Mouse (Mus musculus): Measurements from ENCODE around the gene Ube3b. TPM values are rescaled to one million over a fixed set of nuclear protein-coding genes. Genes with fewer than 3 reads are reported as not detected.

The Ube3b gene
- total RNA-seq, 2 experiments from 2014 or later: 74.7 to 88.0 TPM

DNA sequence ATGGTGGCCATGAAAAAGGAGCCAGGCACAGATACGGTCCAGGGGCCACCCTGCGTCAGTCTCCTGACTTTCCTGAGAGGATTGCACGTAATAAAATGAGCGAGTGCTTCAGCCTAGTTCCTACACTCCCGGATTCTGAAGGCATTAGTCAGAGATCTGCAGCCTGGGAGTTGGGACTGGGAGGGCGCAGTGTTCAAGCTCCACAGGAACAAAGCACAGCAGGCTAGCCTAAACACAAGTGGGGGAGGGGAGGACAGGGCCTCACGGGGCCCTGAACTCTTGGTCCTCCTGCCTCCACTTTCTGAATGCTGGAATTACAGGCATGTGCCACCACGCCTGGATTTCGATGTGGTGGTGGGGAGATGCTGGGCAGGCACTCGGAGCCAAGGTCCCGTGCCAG is 7.8 kb upstream of the Ube3b start:
- DNase-seq (ENCODE audit: low spot score in 2 of 2): no peak
- intact Hi-C loops (cut with DNase I): no loop called here

DNA sequence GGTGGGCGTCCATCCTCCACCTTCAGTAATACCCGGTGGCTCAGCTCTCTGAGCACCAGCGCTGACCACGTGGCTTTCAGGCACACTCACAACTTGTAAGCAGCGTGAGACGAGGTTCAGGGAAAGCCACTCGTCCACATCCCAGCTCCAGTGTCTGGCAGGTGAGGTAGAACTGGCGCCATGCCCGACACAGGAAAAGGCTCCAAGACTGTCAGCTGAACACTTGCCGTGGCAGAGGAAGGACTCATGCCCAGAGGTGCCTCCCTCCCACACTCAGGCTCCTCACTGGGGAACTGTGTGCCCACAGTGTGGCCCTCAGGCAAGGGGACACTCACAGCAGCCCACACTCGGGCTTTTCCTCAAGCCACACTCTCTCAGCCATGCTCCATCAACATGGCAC is 7.2 kb upstream of the Ube3b start:
- DNase-seq (ENCODE audit: low spot score in 2 of 2): no peak
- intact Hi-C loops (cut with DNase I): no loop called here

DNA sequence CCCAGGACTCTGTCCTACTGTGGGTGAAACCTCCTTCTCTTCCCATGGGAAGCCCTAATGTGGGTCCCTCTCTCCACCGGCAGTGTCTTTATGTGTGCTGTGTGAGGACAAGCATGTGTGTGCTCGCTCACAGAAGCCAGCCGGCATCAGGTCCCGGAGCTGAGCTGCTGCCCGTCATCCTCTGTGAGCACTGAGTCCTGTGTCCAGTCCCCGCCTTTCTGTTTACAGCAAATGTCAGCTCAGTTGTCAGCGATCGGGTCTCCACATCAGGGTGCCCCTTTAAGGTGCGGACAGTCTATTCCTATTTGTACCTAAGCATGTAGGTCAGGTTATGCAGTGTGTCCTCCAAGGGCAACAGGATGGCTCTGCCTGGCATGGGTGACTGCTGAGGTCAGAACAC is 6.8 kb upstream of the Ube3b start:
- no peak for DNase-seq (ENCODE audit: low spot score in 2 of 2)
- intact Hi-C loops (cut with DNase I): no loop called here

DNA sequence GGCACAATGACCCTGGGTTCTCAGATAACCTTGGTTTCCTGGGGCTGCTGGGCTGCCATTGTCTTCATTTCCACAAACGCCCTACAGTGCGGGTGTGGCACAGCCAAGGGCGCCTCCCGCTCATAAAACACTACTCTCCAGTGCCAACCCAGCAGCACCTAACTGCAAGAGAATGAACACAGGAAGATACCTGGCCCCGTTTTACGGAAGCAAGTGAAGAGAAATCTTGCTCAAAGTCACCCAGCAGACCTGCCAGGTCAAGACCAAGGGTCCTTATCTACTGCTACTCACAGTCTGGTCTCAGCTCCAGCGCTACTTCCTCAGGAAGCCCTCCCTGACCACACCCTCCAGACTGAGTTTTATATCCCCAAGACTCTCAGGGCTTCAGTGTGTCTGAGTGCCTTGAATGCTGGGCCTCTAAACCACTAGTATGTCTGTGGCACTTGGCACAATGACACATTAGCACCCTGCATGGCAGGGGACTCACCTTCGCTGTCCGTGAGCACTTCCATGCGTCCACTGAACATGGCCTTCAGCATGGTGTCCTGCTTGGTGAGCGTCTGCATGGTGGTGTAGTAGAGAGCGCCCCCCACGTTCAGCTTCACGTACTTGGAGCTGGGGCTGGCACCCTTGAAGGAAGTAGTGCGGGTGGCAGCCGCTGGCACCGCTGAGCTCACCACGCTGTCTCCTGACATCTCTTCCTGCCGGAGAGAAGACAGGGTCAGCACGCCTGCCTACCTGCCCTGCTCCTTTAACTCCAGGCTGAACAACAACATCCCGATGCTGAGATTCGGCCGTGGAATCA is 5.8 kb upstream of the Ube3b start:
- intact Hi-C loops (cut with DNase I): no loop called here
- no peak for DNase-seq (ENCODE audit: low spot score in 2 of 2)

DNA sequence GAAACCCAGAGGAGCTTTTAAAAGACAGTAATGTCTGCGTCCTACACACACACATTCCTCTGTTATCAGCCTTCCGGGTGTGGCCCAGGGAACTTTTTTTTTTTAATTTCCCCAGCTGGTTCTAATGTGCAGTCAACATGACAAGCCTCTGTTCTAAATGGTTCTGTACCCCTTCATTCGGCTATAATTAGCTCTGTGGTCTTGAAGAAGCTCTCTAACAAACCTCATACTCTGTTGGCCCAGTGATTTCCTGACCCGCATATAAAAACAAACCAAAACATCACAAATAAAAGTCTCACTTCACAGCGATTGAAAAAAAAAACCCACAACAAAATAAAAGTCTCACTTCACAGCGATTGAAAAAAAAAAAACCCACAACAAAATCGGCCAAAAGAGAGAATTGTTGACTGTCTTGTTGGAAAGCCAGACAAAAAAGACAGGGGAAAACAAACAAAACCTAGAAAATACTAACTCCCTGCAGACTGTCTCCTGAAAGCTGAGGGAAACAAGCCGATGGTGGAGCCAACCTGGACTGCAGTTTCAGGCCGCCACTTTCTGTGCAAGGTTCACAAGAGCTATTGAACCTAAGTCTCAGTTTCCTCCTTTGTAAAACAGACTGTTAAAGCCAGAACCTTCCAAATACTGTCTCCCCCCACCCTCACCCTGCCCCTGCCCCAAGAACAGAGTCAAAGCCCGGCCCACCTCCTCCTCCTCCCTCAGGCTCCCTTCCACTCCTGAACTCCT is 2.1 kb upstream of the Ube3b start:
- intact Hi-C loops (cut with DNase I): no loop called here

DNA sequence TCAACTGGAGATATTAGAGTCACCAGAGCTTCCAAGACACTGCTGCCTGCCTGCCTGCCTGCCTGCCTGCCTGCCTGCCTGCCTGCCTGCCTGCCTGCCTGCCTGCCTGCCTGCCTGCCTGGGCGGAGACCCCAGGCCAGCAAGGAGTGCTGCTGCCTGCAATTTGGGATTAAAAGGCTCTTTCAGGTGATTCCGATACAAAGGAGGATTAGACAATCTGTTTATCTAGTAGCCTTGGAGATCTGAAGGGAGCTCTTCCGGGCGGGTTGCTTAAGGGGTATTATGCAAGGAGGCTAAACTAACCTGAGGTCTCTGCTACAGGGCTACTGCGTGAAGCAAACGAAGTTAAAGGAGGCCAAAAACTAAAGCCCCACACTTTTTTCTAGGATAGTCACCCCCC is 1.5 kb upstream of the Ube3b start:
- intact Hi-C loops (cut with DNase I): no loop called here
- no peak for DNase-seq (ENCODE audit: low spot score in 2 of 2)

More for the DNA sequence above, 2.1 kb upstream of the Ube3b start:
- no peak for DNase-seq (ENCODE audit: low spot score in 2 of 2)

DNA sequence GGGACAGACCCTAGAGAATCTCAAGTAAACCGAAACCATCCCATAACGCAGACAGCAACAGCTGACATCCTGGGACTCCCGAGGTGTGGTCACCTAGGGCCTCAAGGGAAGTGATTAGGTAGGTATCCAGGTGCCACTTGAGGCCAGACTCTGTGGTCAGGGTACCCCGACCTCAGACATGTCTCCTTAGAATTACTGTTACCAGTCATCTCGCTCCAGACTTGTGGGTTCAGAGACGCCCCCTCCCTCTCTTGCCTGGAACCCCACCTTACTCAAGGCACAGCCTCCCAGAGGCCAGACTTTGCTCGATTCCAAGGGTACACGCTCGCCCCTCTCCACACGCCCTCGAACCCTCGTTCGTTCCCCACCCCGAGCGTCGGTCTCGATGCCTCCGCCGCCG is 644 bp upstream of the Ube3b start:
- intact Hi-C loops (cut with DNase I): loop anchor here (2.0 to 5.0 kb wide), 4 partner anchors 23 to 607 kb away; partner anchors contain the start of genes Iscu, Mmab, Mvk and Sart3
- no peak for DNase-seq (ENCODE audit: low spot score in 2 of 2)

DNA sequence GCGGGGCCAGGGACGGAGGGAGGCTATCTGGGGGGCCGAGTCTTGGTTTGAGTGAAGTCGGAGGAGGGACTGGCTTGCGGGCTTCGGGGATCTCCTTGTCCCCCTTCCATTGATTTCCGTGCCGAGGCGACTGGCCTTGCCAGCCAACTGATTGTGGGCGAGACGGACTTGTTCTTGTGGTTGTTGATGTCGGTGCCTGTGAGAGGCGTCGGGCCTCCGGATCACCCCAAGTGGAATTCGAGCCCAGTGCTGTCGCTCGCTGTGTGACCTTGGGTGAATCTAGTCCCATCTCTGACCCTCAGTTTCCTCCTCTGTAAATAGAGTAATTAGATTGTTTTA is 575 bp downstream of the Ube3b start:
- intact Hi-C loops (cut with DNase I): loop anchor here (2.0 to 5.0 kb wide), 4 partner anchors 24 to 609 kb away; partner anchors contain the start of genes Iscu, Mmab, Mvk and Sart3
- DNase-seq (ENCODE audit: low spot score in 2 of 2): peak in 1 of 2 experiments; percentile 31

DNA sequence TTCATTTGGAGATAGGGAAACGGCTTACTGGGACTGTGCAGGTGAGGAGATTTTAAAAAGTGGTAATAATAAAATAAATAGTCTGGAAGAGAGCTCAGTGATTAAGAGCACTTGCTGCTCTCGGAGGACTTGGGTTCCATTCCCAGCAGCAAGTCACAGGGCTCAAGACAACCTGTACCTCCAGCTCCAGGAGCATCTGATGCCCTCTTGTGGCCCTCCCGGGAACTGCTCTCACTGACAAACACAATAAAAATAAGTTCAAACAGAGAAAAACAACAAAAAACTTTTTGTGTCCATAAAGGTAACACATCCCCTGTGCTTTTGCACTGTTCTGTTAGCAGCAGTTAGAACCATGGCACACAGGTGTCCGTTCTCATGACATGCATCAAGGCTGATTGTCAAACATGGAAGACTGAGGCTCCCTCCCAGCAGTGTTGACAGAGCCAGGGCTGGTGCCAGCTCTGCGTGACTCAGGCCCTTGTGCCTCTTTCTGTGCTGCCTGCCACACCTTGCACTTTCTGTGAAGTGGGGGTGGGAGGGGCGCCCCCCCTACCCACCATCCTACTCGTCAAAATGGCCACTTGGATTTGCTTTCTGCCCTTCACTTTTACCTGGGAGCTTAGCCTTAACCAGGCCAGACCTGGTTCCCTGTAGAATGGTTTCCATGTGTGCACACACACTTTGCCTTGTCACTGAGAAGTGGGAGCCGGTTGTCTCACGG is 2.9 kb downstream of the Ube3b start:
- intact Hi-C loops (cut with DNase I): loop anchor here (5.0 kb wide), 2 partner anchors 59 to 611 kb away; partner anchors contain the start of genes Iscu, Mmab, Mvk and Sart3
- no peak for DNase-seq (ENCODE audit: low spot score in 2 of 2)

DNA sequence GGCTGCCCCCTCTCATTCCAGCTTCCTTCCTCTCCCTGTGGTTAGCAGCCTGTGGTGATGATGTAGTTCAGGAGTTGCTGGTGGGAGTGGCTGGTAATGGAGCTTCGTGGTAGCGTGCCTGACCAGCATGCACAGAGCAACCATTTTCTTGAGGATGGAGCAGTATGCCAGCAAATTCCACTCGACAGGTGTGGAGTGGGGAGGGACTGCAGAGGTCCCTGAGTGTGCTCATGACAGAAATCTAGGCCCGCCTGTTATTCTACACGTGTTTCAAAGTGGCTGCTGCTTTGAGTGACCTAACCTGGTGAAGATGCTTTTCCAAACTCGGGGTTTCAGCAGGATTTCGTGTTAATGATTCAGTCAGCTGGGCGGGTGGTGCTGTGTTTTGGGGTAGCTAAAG is 4.0 kb downstream of the Ube3b start:
- no peak for DNase-seq (ENCODE audit: low spot score in 2 of 2)
- intact Hi-C loops (cut with DNase I): loop anchor here (5.0 kb wide), 2 partner anchors 58 to 612 kb away; partner anchors contain the start of genes Iscu, Mmab, Mvk and Sart3

DNA sequence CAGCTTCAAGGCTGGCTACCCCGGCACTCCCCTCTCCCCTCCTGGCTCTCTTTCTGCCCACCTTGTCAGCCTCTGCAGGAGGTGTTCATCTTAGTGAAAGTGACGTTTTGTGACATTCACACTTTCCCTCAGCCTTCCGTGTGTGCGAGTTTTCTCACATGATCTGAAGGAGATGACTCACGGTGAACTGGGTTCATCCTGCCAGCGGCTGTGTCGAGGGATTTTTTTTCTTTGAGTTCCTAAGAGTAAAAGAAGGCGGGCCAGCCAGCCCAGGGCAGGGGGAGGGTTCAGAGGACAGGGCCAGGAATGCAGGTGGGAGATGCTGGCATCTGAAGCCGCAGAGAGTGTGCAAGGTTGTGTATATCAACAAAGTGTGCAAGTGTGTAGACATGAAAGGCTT is 12.8 kb downstream of the Ube3b start:
- intact Hi-C loops (cut with DNase I): no loop called here
- DNase-seq (ENCODE audit: low spot score in 2 of 2): peak in 1 of 2 experiments; percentile 52

DNA sequence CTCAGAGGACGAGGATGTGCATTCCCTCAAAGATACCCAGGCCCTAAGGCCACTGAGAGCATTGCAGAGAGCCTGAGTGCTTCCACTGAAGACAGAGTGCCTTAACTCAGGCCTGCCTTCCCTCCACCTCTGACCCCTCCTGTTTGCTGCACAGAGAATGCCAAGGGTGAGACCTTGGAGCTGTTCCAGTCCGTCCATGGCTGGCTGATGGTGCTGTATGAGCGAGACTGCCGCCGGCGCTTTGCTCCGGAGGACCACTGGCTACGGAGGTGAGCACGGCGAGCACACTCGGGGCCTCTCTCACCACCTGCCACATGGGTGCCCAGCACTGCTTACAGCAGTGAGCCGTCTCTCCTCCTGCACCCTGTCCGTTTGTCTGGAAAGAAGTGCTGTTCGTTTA is 26.2 kb downstream of the Ube3b start:
- no peak for DNase-seq (ENCODE audit: low spot score in 2 of 2)
- intact Hi-C loops (cut with DNase I): no loop called here

DNA sequence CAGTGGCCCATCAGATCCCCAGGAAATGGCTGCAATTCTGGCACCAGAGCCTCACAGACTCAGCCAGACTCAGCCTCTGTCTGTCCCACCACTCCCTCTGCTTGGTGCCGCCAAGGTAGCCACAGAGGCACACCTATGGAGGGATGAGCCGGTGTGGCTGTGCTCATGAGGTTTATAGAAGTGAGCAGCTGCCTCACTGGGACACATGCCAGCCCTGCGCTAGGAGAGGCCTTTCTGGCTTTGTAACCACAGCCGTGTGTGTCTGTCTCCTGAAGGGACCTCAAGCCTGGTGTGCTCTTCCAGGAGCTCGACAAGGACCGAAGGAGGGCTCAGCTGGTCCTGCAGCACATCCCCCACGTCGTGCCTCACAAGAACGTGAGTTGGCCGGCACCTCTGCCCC is 26.9 kb downstream of the Ube3b start:
- no peak for DNase-seq (ENCODE audit: low spot score in 2 of 2)
- intact Hi-C loops (cut with DNase I): no loop called here

DNA sequence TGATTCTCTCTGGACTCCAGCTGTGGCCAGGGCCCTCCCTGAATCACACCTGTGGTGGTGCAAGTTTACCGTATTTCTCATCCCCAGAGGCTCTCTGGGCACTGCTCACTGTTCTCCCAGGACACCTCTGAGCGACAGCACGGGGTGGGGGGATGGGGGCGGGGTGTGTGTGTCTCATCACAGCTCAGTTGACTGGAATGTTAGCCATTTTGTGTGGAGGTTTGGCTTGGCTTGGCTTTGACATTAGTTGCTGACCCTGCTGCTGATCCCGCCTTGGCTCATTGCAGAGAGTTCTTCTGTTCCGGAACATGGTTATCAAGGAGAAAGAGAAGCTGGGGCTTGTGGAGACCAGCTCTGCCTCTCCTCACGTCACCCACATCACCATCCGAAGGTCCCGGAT is 27.4 kb downstream of the Ube3b start:
- DNase-seq (ENCODE audit: low spot score in 2 of 2): no peak
- intact Hi-C loops (cut with DNase I): no loop called here

DNA sequence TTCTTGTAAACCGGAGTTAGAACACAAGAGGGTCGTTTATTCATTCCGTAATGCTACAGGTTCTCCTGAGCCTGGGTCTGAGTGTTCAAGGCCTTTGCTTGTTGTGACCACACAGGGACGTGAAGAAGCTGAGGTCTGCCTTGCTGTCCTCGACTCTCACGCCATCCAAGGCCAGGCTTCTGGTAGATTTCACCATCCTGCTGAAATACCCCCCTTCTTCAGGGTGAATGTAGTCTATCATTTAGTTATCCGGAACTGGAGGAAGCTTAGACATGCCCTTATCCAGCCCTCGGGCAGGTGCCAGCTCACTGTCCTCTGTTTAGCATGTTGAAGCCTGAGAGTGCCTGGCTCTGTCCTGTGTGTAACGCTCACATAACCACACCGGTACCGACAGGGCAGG is 28.4 kb downstream of the Ube3b start:
- no peak for DNase-seq (ENCODE audit: low spot score in 2 of 2)
- intact Hi-C loops (cut with DNase I): no loop called here

DNA sequence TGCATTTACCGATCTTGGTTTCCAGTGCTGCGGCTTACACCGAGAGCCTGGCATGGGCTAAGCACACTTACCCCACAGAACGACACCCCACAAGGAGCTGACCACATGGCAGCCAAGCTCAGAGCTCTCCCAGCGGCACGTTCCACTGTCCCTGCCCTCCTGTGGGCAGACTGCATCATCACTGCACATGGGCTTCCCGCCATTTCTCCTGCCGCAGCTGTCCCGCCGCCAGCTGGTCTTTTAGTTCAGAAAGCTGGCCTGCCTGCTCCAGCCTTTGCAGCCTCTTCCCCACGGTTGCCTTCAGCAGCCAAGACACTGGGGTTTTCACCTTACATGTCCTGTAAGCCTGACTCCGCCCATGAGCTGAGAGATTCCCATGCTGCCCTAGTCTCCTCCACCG is 30.0 kb downstream of the Ube3b start:
- intact Hi-C loops (cut with DNase I): no loop called here

DNA sequence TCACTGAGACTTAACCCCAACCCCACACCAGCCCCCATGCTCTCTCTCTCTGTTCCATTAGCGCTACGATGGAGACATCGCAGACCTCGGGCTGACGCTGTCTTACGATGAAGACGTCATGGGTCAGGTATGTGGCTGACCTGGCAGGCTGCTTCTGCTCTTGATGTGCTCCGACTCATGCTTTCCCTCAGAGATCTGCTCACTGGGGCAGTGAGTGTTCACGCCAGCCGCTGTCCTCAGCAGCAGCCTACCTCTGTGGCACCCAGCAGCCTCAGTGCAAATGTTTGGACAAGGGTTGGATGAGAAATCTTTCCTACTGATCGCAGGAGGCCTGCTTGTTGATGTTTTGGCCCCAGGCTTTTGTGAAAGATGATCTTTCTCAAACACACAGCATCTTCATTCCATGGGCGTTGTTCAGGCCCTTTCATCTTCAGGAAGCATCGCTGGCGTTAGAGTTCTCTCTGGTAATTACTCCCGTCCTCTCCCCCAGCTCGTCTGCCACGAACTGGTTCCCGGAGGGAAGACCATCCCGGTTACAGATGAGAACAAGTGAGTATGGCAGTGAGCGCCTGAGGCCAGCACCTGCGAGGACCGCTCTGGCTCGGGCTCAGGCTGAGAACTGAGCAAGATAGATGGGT is 32.1 kb downstream of the Ube3b start:
- no peak for DNase-seq (ENCODE audit: low spot score in 2 of 2)
- intact Hi-C loops (cut with DNase I): no loop called here

More for the DNA sequence above, 30.0 kb downstream of the Ube3b start:
- DNase-seq (ENCODE audit: low spot score in 2 of 2): no peak

DNA sequence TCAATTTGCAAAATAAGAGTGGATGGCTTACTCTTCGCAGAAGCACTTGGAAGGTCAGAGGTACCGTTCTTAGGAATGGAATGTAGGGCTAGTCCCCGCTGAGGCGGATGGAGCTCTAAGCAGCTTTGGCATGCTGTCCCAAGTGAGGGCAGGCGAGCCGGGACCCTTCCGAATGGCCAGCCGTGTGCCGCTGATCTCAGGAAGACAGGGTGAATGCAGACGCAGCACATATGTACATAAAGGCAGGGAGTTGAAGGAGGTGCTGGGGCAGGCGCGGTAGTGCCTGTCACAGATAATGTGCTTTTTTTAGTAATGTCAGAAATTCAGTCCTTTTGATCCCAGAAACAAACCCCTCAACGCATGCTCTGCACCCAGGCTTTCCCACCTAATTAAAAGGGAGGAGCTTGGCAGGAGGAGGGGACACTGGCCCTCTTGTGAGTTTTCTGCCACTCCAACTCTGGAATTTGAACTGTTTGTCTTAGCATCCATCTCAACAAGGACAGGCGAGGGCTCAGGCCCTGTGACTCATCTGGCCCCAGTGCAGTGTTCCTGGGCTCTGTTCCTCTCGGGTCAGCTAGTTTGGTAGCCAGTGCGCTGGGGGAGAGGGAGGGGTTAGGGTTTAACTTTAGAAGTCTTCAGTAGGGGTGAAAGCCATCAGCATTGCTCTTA is 32.8 kb downstream of the Ube3b start:
- intact Hi-C loops (cut with DNase I): no loop called here
- DNase-seq (ENCODE audit: low spot score in 2 of 2): no peak

DNA sequence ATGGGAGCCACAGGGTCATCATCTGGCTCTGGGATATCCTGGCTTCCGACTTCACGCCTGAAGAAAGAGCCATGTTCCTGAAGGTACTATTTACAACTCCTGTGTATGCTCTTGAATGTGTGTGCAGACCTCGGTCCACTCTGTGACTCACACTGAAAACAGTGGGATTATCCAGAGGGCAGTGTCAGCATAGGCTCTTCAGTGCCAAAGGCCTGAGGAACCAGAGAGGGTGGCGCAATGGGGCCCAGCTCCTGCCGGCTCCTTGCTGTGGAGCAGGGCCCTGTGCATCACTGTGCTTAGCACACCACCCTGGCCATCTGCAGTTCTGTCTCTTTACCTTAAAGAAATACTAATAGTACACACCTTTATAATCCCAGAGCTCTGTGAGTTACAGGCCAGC is 35.2 kb downstream of the Ube3b start:
- DNase-seq (ENCODE audit: low spot score in 2 of 2): no peak
- intact Hi-C loops (cut with DNase I): no loop called here
